Mouse (Mus musculus) forelimb bud, embryonic 11.5 days (tissue): Measurements from ENCODE around the gene Gm5485.

Experiments used
- DNase-seq: peaks from one replicate; pipeline ENCODE4 v3.0.0-alpha.2; 2012; ENCODE audit warnings: low read depth, low spot score

The Gm5485 gene

DNA sequence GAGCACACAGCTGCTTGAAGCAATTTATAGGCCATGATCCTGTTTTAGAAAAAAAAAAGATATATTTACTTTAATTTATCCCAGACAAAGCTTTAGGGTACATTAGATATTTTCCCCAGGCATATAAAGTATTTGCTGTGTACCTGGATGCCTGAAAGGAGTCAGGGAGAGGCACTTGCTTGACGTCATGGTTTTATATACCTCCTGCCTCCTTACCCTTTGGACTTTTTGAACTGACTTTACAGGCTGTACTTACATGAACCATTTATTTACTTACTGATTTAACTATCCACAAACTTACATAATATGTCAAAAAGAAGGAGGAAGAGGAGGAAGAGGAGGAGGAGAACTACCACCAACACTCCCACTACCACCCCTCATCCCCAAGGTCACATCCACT, at the start of gene Gm5485:
TSS of gene Gm5485 (minus strand) at position 171 of the 400 bp plus-strand sequence.
- no peak for DNase-seq

- no peak for DNase-seq
These were observed 41.0 kb upstream of the Gm5485 start for GRCm38 (mm10) chr16:48453264-48453663.

- DNase-seq, result no peak
These were observed 34.1 kb upstream of the Gm5485 start for GRCm38 (mm10) chr16:48446161-48446925.

GRCm38 (mm10) chr16:48444589-48444988, 32.4 kb upstream of the Gm5485 start:
- no peak for DNase-seq

DNA sequence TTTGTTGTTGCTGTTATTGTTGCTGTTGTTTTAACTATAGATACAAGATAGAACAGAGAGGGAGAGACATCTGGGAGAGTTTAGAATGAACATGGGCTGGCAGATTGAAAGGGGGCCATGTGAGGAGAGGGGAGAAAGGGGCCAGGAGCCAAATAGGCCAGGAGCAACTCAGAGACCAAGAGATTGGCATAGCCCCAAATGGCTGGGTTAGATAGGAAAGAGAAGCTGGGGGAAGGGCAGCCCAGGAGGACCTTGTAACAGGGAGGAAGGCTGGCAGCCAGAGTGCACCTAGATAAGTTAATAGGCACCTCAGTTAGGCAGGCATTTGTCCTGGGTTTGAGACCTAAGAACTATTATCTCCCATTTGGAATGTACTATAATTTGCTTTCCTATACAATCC, 25.3 kb upstream of the Gm5485 start:
- DNase-seq, result no peak

- DNase-seq, result no peak
These were observed 23.2 kb upstream of the Gm5485 start for GRCm38 (mm10) chr16:48435454-48435853.

DNA sequence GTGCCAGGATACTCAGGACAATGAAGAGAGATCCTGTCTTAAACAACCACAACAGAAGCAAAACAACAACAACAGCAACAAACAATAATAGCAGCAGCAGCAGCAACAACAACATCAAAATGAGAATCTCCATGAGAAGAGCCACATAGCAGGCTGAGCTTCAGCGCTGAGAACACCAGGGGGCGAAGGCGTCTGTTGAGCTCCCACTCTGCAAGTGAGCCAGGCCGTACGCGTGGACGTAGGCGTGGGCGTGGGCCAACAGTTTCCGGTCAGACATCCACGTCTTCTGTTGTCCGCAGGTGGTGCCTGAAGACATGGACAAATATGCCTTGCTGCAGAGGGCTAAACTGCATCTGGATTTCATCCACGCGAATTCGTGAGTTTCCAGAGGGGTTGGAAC, 18.8 kb upstream of the Gm5485 start, which contains the start of gene Morc1:
TSS of gene Morc1 (plus strand) at position 211 of the 400 bp plus-strand sequence.
- no peak for DNase-seq

- no peak for DNase-seq
These were observed 17.2 kb upstream of the Gm5485 start for GRCm38 (mm10) chr16:48429427-48429826.

GRCm38 (mm10) chr16:48424069-48424468, 11.9 kb upstream of the Gm5485 start:
- DNase-seq, result no peak

GRCm38 (mm10) chr16:48422501-48422900, 10.3 kb upstream of the Gm5485 start:
- no peak for DNase-seq

DNA sequence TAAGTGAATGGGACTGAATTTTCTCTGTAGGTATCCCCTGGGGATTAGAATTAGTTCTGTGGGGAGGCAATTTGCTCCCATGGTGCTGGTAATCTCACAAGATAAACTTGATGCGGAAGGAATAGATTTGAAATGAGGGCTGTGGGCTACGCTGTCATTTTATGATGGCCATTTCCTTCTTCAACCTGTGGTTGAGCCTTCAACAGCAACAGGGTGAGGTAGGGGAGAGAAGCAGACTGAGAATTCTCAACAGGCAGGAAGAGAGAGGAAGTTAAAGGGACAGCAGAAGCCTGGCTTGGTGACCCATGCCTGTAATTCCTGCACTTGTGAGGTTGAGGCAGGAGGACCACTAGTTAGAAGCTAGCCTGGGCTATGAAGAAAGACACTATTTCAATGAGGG, 6.8 kb upstream of the Gm5485 start:
- no peak for DNase-seq

DNA sequence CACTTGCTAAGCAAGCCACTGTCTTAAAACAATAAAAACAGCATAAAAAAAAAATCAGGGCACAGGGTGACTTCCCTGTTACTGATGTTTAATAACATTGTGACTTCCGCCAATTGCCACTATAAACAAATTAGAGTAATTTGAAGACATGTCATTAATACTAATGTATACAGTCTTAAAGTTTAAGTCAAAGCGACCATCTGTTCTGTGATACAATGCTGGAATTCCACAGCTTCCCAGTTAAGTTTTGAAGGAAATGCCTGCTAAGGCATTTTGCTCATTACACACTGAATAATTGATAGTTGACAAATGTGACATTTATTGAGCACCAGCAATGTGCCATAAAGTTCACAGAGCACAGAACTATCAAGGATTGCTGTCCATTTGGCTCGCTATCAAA, 6.3 kb upstream of the Gm5485 start:
- DNase-seq, result no peak

DNA sequence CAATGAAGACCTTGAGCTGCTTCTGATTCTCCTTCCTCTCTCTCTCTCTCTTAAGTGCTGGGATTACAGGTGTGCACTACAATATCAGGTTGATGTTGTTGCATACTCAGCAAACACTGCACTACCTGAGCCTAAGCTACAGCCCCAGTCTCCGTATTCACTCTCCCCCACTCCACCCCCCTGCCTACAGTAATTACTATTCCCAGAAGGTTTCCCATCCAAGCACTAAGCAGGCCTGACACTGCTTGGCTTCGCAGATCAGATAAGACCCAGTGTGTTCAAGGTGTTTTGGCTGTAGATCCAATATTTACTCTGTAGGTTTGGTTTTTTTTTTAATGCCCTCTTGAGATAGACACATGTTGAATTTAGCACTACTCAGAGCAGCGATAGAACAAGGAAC, 2.1 kb downstream of the Gm5485 start:
- no peak for DNase-seq

DNA sequence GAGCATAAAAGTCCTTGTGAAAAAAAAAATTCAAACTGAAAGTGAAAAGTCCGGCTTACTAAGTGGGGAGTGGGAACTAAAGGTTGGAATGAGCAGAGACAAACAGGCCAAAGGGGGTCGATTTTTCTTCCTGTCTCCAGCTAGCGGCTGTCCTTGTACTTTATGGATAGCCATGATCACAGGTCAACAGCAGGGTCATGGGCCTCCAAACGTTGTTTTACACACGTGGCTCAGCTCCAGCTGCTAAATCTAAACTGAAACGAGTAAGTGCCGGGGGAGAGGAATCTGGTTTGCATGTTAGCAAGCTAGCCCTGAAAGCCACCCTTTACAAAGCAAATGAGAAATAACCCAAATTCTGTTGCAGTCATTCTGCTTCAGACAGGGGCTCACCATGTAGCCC, 2.6 kb downstream of the Gm5485 start:
- DNase-seq, result no peak

DNA sequence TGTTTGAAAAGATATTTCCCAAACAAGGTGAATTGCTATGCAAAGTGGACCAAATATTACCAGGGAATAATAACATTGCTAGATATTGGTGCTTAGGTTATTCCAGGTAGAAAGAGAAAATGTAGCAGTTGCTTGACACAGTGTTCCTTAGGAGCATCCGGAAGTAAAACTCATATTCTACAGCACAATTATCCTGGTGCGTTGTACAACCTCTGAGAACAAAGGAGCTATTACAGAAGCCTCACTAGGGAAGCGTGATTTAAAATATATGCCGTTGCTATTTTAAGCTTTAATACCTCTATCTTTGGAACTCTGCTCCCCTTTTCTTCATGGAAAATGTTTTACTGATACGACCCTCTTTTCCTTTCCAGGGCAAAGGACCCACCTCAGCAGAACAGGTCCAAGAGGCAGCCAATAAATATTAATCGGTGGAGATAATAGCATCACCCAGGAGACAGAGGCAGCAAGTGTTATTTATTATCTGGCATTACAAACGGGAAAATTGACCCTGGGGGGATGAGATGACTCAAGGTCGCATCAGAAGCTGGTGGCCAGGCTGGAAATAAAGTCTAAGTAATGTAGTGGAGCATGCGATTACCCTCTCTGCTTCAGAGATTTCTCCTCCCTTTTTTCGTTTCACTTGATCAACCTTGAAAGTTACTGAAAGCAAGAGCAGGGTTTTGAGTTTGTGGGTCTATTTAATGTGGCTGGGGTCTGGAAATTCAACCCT, 6.4 kb downstream of the Gm5485 start:
- DNase-seq, result no peak

- no peak for DNase-seq
These were observed 8.2 kb downstream of the Gm5485 start for GRCm38 (mm10) chr16:48404009-48404408.

DNA sequence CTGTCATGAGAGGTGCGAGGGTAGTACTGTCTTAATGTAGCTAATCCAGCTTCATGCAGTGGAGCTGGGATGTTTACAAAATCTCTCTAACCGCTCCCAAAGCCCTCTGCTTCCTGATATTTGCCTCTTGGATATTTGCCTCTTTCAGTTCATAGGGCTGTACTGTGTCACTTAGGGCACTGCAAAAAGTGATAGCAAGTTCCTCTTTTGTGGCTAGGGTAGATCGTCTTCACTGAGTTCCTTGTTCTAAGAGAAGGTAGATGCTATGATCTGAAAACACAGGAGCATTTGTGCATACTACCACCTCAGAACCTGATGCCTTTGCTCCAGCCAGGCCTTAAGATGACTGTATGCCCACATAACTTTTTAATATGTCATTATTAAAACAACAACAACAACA, 8.8 kb downstream of the Gm5485 start:
- no peak for DNase-seq

DNA sequence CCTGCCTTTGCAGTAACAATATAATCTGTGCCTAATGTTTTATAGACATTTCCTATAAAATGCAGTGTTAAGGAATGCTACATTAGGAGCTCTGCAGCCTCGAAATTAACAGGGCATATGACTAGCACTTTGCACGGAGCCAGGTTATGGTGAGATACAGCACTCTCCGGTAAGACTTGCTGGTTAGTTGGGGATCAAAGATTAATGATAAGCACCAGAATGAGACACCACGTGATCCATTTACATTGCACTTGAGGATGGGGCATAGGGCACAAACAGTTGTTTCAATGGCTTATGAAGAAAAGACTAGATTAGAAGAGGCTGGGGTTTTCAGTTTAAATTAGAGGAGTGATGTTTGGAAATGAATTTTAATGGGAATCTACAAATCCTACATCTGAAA, 9.3 kb downstream of the Gm5485 start:
- DNase-seq, result no peak

- DNase-seq, result no peak
These were observed 16.9 kb downstream of the Gm5485 start for GRCm38 (mm10) chr16:48395278-48395677.

DNA sequence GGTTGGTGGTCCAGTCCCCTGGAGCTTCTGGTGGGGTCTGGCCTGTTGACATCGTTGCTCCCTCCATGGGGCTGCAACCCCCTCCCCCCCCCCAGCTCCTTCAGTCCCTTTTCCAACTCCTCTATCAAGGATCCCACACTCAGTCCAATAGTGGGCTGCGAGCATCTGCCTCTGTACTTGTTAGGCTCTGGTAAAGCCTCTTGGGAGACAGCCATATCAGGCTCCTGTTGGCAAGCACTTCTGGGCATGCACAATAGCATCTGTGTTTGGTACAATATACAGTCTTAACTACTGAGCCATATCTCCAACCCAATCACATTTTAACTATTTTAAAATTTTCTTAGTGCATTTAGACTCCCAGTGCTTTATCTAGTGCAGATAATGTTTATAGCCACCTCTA, 25.2 kb downstream of the Gm5485 start:
- DNase-seq, result no peak

- no peak for DNase-seq
These were observed 28.5 kb downstream of the Gm5485 start for GRCm38 (mm10) chr16:48383582-48384257.

DNA sequence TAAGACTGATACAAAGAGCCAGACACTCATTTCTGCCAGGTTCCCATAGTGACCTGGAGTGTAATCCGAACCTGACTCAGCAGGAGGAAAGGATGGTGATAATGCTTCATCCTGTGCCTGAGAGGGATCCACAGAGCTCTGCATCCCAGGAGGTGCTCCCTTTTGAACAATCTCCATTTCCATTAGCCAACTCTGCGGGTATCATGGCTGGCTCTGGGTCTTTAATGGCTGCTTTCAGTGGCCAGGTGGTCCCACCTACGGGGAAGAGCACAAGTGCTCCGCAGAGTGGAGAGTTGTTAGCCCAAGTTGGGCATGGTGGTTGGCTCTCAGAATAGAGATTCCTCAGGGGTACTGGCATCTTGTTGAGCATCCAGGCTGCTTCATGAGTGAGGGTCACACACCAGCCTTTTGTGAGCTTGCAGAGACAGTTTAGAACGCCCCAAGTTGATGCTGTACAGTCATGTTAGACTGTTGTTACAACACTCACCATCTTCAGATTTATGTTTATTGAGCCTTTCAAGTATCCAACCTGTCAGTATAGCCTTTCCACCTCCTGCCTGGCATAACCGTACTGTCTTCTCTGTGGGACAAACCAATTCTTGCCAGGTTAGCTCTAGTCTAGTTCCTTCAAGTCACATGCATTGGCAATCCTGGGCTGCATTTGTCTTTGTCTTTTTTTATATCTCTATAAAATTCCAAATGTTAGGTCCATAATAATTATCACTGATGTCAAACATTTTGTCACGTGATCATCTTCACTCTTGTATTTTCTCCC, 38.3 kb downstream of the Gm5485 start:
- no peak for DNase-seq
